Mouse (Mus musculus): Measurements from ENCODE around the gene Tgm4. TPM values are rescaled to one million over a fixed set of nuclear protein-coding genes. Genes with fewer than 3 reads are reported as not detected.

Tgm4 gene
- total RNA-seq, 2 experiments from 2014 or later, result 1.5 to 2.4 TPM

DNA sequence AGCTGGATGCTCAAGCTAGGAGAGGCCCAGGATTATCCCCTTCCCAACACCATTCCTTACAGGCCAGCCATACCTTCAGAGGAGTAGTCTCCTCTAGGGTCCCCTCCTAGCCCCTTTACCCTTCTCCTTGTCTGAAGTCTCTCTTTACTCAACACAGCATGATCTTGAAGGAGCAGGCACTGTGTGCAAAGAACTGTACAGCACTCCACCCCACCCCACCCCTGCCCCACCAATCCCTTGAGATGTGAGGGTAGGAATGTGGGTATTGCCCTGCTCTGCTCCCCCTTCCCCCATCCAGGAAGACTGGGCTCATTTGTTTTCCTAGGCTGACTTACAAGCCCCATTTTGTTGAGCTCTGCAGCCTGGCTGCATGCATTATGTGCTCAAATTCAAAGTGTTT, 69.8 kb downstream of the Tgm4 start:
- no peak for DNase-seq (ENCODE audit: low spot score in 2 of 2)

DNA sequence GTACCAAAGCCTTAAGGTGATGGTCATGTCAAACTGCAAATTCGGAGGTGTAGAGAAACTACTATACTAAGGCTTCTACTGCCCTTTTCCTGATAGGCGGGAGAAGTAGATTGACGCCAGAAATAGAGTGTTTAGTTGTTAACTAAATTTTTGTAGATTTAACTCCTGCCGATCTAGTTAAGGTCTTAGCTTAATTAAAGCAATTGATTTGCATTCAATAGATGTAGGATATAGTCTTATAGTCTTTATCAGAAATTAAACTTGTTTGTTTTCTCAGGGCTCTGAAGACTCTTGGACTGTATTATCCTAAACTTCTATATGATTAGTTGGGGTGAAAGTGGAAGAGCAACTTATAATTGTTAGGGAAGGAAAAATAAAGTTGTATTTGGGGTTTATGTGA, 72.7 kb downstream of the Tgm4 start:
- no peak for DNase-seq (ENCODE audit: low spot score in 2 of 2)

GRCm38 (mm10) chr9:123109188-123109587, 74.7 kb downstream of the Tgm4 start:
- DNase-seq (ENCODE audit: low spot score in 2 of 2), result no peak

GRCm38 (mm10) chr9:123111751-123112221, 77.3 kb downstream of the Tgm4 start:
- no peak for DNase-seq (ENCODE audit: low spot score in 2 of 2)

DNA sequence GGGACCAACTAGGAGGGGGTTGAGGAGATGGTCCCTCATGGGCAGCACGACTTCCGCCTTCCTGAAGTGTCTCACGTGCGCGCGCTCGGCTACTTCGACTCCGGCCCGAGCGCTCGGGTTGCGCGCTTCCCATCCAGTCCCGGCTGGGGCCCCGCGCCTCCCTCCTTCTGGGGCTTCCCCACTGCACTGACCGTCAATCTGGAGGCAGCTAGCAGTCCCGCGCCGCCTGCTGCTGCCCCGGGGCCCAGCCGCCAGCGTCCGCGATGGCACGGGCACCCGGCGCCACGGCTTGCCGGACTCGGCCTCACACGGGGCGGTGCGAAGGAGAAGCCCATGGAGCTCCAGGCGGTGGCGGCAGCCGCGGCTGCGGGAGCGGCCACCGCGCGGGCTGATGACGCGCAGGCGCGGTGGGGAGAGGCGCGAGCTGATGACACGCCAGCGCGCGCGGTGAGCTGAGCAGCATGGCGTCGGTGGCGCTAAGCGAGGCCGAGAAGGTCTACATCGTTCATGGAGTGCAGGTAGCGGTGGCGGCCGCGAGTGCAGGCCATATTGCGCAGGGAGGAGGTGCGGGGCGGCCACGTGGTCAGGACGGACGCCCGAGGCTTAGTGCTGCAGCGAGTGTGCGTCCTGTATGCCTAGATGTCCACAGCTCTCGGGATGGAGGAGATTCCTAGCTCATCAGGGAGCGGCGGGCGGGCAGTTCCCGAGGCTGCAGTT, 78.4 kb downstream of the Tgm4 start, which contains the start of the genes Zdhhc3 and Exosc7:
Zdhhc3 (minus strand) TSS at position 401 of the 717 bp plus-strand sequence.
Exosc7 (plus strand) TSS at position 411 of the 717 bp plus-strand sequence.
- peak; percentile 80 to 92 for DNase-seq (ENCODE audit: low spot score in 2 of 2)

DNA sequence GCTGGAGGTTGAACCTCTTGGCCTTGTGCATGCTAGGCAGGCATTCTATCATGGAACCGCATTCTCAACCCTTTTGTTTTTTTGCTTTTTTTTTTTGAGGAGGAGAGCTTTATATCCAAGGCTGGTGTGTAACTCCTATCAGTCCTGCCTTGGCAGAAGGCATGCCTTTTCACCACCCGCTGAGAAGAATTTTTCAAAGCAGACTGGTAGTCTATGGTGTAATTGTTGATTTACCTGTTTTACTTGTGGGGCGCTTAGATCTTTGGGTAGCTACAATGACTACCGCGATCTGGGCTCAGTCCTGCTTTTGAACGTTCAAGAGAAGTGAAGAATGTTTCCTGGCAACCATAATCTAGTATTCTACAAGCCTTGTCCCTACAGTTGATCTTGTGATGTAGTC, 79.4 kb downstream of the Tgm4 start:
- DNase-seq (ENCODE audit: low spot score in 2 of 2), result no peak

- DNase-seq (ENCODE audit: low spot score in 2 of 2), result no peak
These were observed 81.0 kb downstream of the Tgm4 start for GRCm38 (mm10) chr9:123115566-123115965.

Other genes starting within 250 kb of the Tgm4 start
- 10 to 100 TPM; 20.2 to 22.0 TPM for gene Tcaim, start 229.2 kb upstream of the Tgm4 start, total RNA-seq (2021)
- gene Gm35549, start 190.7 kb upstream of the Tgm4 start, total RNA-seq (2021), result not detected
- gene Zfp445, start 168.7 kb upstream of the Tgm4 start, total RNA-seq (2021), result 100 to 1,000 TPM; 152 to 156 TPM
- 1 to 10 TPM; 4.1 to 4.7 TPM for gene Zkscan7, start 149.0 kb upstream of the Tgm4 start, total RNA-seq (2021)
- 1 to 10 TPM; 6.7 to 7.0 TPM for gene Zfp105, start 111.7 kb upstream of the Tgm4 start, total RNA-seq (2021)
- 10 to 100 TPM; 21.8 to 25.0 TPM for gene 1110059G10Rik, start 83.7 kb upstream of the Tgm4 start, total RNA-seq (2021)
- gene Kif15, start 83.7 kb upstream of the Tgm4 start, total RNA-seq (2021), result under 1 TPM; 0.15 to 0.52 TPM
- 10 to 100 TPM; 20.8 to 24.5 TPM for gene Tmem42, start 13.4 kb upstream of the Tgm4 start, total RNA-seq (2021)
- gene Zdhhc3, start 78.5 kb downstream of the Tgm4 start, total RNA-seq (2021), result 10 to 100 TPM; 57.5 to 62.1 TPM
- 10 to 100 TPM; 41.1 to 41.9 TPM for gene Exosc7, start 78.5 kb downstream of the Tgm4 start, total RNA-seq (2021)
- gene Clec3b, start 116.2 kb downstream of the Tgm4 start, total RNA-seq (2021), result 1 to 10 TPM; 1.7 to 2.4 TPM
- gene Cdcp1, start 181.3 kb downstream of the Tgm4 start, total RNA-seq (2021), result not detected
- gene Tmem158, start 226.0 kb downstream of the Tgm4 start, total RNA-seq (2021), result 10 to 100 TPM; 38.2 to 40.8 TPM

Data from layer of hippocampus, adult 18-20 months (tissue).